Comparison of ENCODE assay signal across 8 mouse cellular contexts in the genomic region with DNA sequence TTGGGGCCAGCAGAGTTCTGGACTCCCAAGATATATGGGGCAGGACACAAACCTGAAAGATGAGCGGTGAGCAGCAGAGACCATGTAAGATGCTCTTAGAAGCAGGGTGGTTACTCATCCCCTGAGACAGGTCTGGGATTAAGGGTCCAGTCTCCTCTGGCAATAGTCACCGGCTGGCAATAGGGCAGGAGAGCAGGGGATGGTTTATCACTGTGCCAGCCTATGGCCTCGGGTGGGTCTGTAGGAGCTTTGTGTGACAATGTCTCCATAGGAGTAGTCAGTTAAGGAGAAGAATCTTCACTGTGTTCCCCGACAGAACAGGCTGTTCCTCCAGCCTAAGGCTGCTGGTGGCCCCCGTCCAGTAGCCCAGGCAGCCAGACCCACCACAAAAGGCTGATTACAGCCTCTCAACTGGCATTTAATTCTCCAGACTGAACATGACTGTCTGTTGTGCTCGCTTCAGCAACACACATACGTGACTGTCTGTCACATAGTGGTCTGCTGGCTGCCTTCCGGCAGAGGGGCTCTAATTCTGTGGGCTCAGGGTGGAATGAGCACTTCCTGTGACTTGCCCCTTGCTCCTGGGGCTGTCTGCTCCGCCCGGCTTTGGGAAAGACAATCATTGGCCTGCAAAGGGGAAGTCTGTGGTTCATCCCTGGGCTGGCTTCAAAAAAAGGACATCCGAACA. TPM values are rescaled to one million over a fixed set of nuclear protein-coding genes. Genes with fewer than 3 reads are reported as not detected.
DNase-seq lines count a peak whose midpoint lies in the region; ATAC-seq lines count a peak whose summit lies in the region.

No protein-coding gene starts in this region.

- H3K4me2 ChIP-seq in midbrain, embryonic 11.5 days, result no peak overlapping the region
- H3K4me2 ChIP-seq in forebrain, embryonic 14.5 days (ENCODE audit: low read length), result peak overlapping the region; percentile 19; the same call in 1 of the 2 replicates
- peak overlapping the region; percentile 83 for H3K4me2 ChIP-seq in limb, embryonic 12.5 days
- peak overlapping the region; percentile 95 for H3K4me2 ChIP-seq in stomach, embryonic 14.5 days (replicated peaks; ENCODE audit: low read depth, low read length)

- no peak overlapping the region for H3K9ac ChIP-seq in midbrain, embryonic 11.5 days (ENCODE audit: low read length)
- peak overlapping the region; percentile 25; the same call in 1 of the 2 replicates for H3K9ac ChIP-seq in forebrain, embryonic 14.5 days (ENCODE audit: low read length)
- H3K9ac ChIP-seq in limb, embryonic 12.5 days (replicated peaks), result peak overlapping the region; percentile 3; the same call in 1 of the 2 replicates
- H3K9ac ChIP-seq in stomach, embryonic 14.5 days (replicated peaks; ENCODE audit: low read depth, low read length), result no peak overlapping the region

- no peak for DNase-seq in midbrain, embryonic 10.5 days (ENCODE audit: low spot score)
- no peak for DNase-seq in midbrain, embryonic 11.5 days (ENCODE audit: low spot score, missing footprints)
- no peak for DNase-seq in forebrain, embryonic 14.5 days (ENCODE audit: low spot score)
- no peak for DNase-seq in gastrocnemius, postnatal 4 days (ENCODE audit: low spot score in 2 of 2)
- DNase-seq in frontal cortex, adult 2 months (ENCODE audit: extremely low spot score in 1 of 2, low spot score in 1 of 2), result no peak
- DNase-seq in kidney, postnatal 36 days, result no peak

- H3K4me1 ChIP-seq in midbrain, embryonic 10.5 days, result peaks cover 43% of the 10 kb centered on the region
- peaks cover 25% of the 10 kb centered on the region for H3K4me1 ChIP-seq in midbrain, embryonic 11.5 days (ENCODE audit: control insufficient read depth, insufficient read depth, low read length)
- peaks cover 20% of the 10 kb centered on the region for H3K4me1 ChIP-seq in forebrain, embryonic 14.5 days (ENCODE audit: control insufficient read depth, insufficient read depth, low read length)
- peaks cover 57% of the 10 kb centered on the region for H3K4me1 ChIP-seq in limb, embryonic 12.5 days (replicated peaks)
- H3K4me1 ChIP-seq in stomach, embryonic 14.5 days (ENCODE audit: control insufficient read depth, insufficient read depth, low read length), result peaks cover 57% of the 10 kb centered on the region

- no peaks in the 10 kb centered on the region for H3K27me3 ChIP-seq in midbrain, embryonic 10.5 days (ENCODE audit: low read depth, poor library complexity, severe bottlenecking)
- no peaks in the 10 kb centered on the region for H3K27me3 ChIP-seq in midbrain, embryonic 11.5 days (ENCODE audit: control insufficient read depth, insufficient read depth, low read length)
- H3K27me3 ChIP-seq in forebrain, embryonic 14.5 days (replicated peaks; ENCODE audit: control insufficient read depth, insufficient read depth, low read length), result no peaks in the 10 kb centered on the region
- H3K27me3 ChIP-seq in limb, embryonic 12.5 days, result no peaks in the 10 kb centered on the region
- no peaks in the 10 kb centered on the region for H3K27me3 ChIP-seq in stomach, embryonic 14.5 days (ENCODE audit: control insufficient read depth, insufficient read depth, low read length)

- H3K27ac ChIP-seq in midbrain, embryonic 10.5 days (replicated peaks), result 0 out of 2 replicates have a peak overlapping the region, but pooled peaks have one; percentile 96
- H3K27ac ChIP-seq in midbrain, embryonic 11.5 days (ENCODE audit: low read depth, low read length), result no peak overlapping the region
- no peak overlapping the region for H3K27ac ChIP-seq in forebrain, embryonic 14.5 days (ENCODE audit: low read depth, low read length)
- no peak overlapping the region for H3K27ac ChIP-seq in limb, embryonic 12.5 days
- no peak overlapping the region; the same call in 1 of the 2 replicates for H3K27ac ChIP-seq in stomach, embryonic 14.5 days (ENCODE audit: low read length)

- 79% methylated on average over 11 of the region's 11 CpGs for WGBS in midbrain, embryonic 10.5 days
- 88% methylated on average over 11 of the region's 11 CpGs for WGBS in midbrain, embryonic 11.5 days
- 80% methylated on average over 11 of the region's 11 CpGs for whole genome bisulfite sequencing in forebrain, embryonic 14.5 days
- 84% methylated on average over 11 of the region's 11 CpGs for WGBS in limb, embryonic 12.5 days
- 67% methylated on average over 11 of the region's 11 CpGs for WGBS in stomach, embryonic 14.5 days

- H3K9me3 ChIP-seq in midbrain, embryonic 10.5 days (replicated peaks), result no peaks in the 10 kb centered on the region
- H3K9me3 ChIP-seq in midbrain, embryonic 11.5 days (ENCODE audit: control insufficient read depth, low read length), result no peaks in the 10 kb centered on the region
- no peaks in the 10 kb centered on the region for H3K9me3 ChIP-seq in forebrain, embryonic 14.5 days (replicated peaks; ENCODE audit: control insufficient read depth, low read length)
- no peaks in the 10 kb centered on the region for H3K9me3 ChIP-seq in limb, embryonic 12.5 days
- H3K9me3 ChIP-seq in stomach, embryonic 14.5 days (ENCODE audit: control insufficient read depth, low read depth, low read length), result no peaks in the 10 kb centered on the region

- peak overlapping the region; percentile 95 for H3K4me3 ChIP-seq in midbrain, embryonic 10.5 days
- no peak overlapping the region for H3K4me3 ChIP-seq in midbrain, embryonic 11.5 days (ENCODE audit: low read depth, low read length)
- H3K4me3 ChIP-seq in forebrain, embryonic 14.5 days (ENCODE audit: low read depth, low read length), result no peak overlapping the region
- peak overlapping the region; percentile 90; the same call in 1 of the 2 replicates for H3K4me3 ChIP-seq in limb, embryonic 12.5 days (replicated peaks)
- peak overlapping the region; percentile 82; the same call in 1 of the 2 replicates for H3K4me3 ChIP-seq in stomach, embryonic 14.5 days (ENCODE audit: low read depth, low read length)

- ATAC-seq in midbrain, embryonic 11.5 days (ENCODE audit: low FRiP score), result no peak
- ATAC-seq in forebrain, embryonic 14.5 days, result no peak
- no peak for ATAC-seq in limb, embryonic 12.5 days (ENCODE audit: insufficient number of reproducible peaks, insufficient read depth, low FRiP score, low TSS enrichment, low read depth)
- no peak for ATAC-seq in stomach, embryonic 14.5 days (ENCODE audit: insufficient number of reproducible peaks, insufficient read depth, low FRiP score, low read depth)

- peaks cover 56% of the 10 kb centered on the region for H3K36me3 ChIP-seq in midbrain, embryonic 10.5 days
- no peaks in the 10 kb centered on the region for H3K36me3 ChIP-seq in midbrain, embryonic 11.5 days (ENCODE audit: control insufficient read depth, insufficient read depth, low read length)
- peaks cover 2% of the 10 kb centered on the region for H3K36me3 ChIP-seq in forebrain, embryonic 14.5 days (ENCODE audit: control insufficient read depth, insufficient read depth, low read length)
- peaks cover 47% of the 10 kb centered on the region for H3K36me3 ChIP-seq in limb, embryonic 12.5 days
- H3K36me3 ChIP-seq in stomach, embryonic 14.5 days (ENCODE audit: control insufficient read depth, insufficient read depth, low read length), result peaks cover 14% of the 10 kb centered on the region; the same call in 1 of the 2 replicates

RNA-seq across cellular contexts. Expression of a gene that starts 3.1 kb away (rescaled TPM):
- 267 and 279 TPM in 2 replicates for polyA plus RNA-seq in midbrain, embryonic 10.5 days (2016; fragmentation: Nextera tagmentation; extraction: Ambion mirVana)
- polyA plus RNA-seq in midbrain, embryonic 11.5 days (2014; fragmentation: Nextera tagmentation; extraction: Ambion mirVana), result 256 and 276 TPM in 2 replicates
- 343 and 345 TPM in 2 replicates for polyA plus RNA-seq in forebrain, embryonic 14.5 days (2014; fragmentation: Nextera tagmentation; extraction: Ambion mirVana)
- 331 and 337 TPM in 2 replicates for polyA plus RNA-seq in limb, embryonic 12.5 days (2016; fragmentation: Nextera tagmentation; extraction: Ambion mirVana)
- polyA plus RNA-seq in stomach, embryonic 14.5 days (2014; fragmentation: Nextera tagmentation; extraction: Ambion mirVana), result 705 and 725 TPM in 2 replicates
- 100 to 1,000 TPM; 347 to 375 TPM for total RNA-seq in gastrocnemius, postnatal 4 days (2021)
- 516 and 607 TPM in 2 replicates for polyA plus RNA-seq in frontal cortex, adult 2 months (2012; rRNA removed)

RNA-seq across cellular contexts. Expression of a gene that starts 13.4 kb away (rescaled TPM):
- polyA plus RNA-seq in midbrain, embryonic 10.5 days (2016; fragmentation: Nextera tagmentation; extraction: Ambion mirVana), result 136 and 142 TPM in 2 replicates
- polyA plus RNA-seq in midbrain, embryonic 11.5 days (2014; fragmentation: Nextera tagmentation; extraction: Ambion mirVana), result 61.1 and 63.8 TPM in 2 replicates
- polyA plus RNA-seq in forebrain, embryonic 14.5 days (2014; fragmentation: Nextera tagmentation; extraction: Ambion mirVana), result 97.5 and 106 TPM in 2 replicates
- polyA plus RNA-seq in limb, embryonic 12.5 days (2016; fragmentation: Nextera tagmentation; extraction: Ambion mirVana), result 116 and 121 TPM in 2 replicates
- 61.3 and 66.6 TPM in 2 replicates for polyA plus RNA-seq in stomach, embryonic 14.5 days (2014; fragmentation: Nextera tagmentation; extraction: Ambion mirVana)
- 10 to 100 TPM; 24.5 to 26.8 TPM for total RNA-seq in gastrocnemius, postnatal 4 days (2021)
- polyA plus RNA-seq in frontal cortex, adult 2 months (2012; rRNA removed), result 68.2 and 74.2 TPM in 2 replicates

RNA-seq across cellular contexts. Expression of a gene that starts 38.8 kb away (rescaled TPM):
- 0.62 and 0.93 TPM in 2 replicates for polyA plus RNA-seq in midbrain, embryonic 10.5 days (2016; fragmentation: Nextera tagmentation; extraction: Ambion mirVana)
- polyA plus RNA-seq in midbrain, embryonic 11.5 days (2014; fragmentation: Nextera tagmentation; extraction: Ambion mirVana), result 0.57 and 0.70 TPM in 2 replicates
- 1.4 and 2.0 TPM in 2 replicates for polyA plus RNA-seq in forebrain, embryonic 14.5 days (2014; fragmentation: Nextera tagmentation; extraction: Ambion mirVana)
- polyA plus RNA-seq in limb, embryonic 12.5 days (2016; fragmentation: Nextera tagmentation; extraction: Ambion mirVana), result 6.2 and 8.8 TPM in 2 replicates
- 22.5 and 27.0 TPM in 2 replicates for polyA plus RNA-seq in stomach, embryonic 14.5 days (2014; fragmentation: Nextera tagmentation; extraction: Ambion mirVana)
- 10 to 100 TPM in 1 of 2 experiments, 1 to 10 TPM in 1; 10.0 to 10.3 TPM for total RNA-seq in gastrocnemius, postnatal 4 days (2021)
- 0.04 and 0.13 TPM in 2 replicates for polyA plus RNA-seq in frontal cortex, adult 2 months (2012; rRNA removed)

RNA-seq across cellular contexts. Expression of a gene that starts 50.5 kb away (rescaled TPM):
- polyA plus RNA-seq in midbrain, embryonic 10.5 days (2016; fragmentation: Nextera tagmentation; extraction: Ambion mirVana), result 0.69 and 1.1 TPM in 2 replicates
- 1.1 and 1.6 TPM in 2 replicates for polyA plus RNA-seq in midbrain, embryonic 11.5 days (2014; fragmentation: Nextera tagmentation; extraction: Ambion mirVana)
- 0.90 and 2.1 TPM in 2 replicates for polyA plus RNA-seq in forebrain, embryonic 14.5 days (2014; fragmentation: Nextera tagmentation; extraction: Ambion mirVana)
- polyA plus RNA-seq in limb, embryonic 12.5 days (2016; fragmentation: Nextera tagmentation; extraction: Ambion mirVana), result 0.94 and 1.8 TPM in 2 replicates
- 4.2 and 6.0 TPM in 2 replicates for polyA plus RNA-seq in stomach, embryonic 14.5 days (2014; fragmentation: Nextera tagmentation; extraction: Ambion mirVana)
- total RNA-seq in gastrocnemius, postnatal 4 days (2021), result 1 to 10 TPM; 6.0 to 7.7 TPM
- polyA plus RNA-seq in frontal cortex, adult 2 months (2012; rRNA removed), result 0.74 and 1.4 TPM in 2 replicates

RNA-seq across cellular contexts. Expression of a gene that starts 50.8 kb away (rescaled TPM):
- polyA plus RNA-seq in midbrain, embryonic 10.5 days (2016; fragmentation: Nextera tagmentation; extraction: Ambion mirVana), result 4.7 and 6.0 TPM in 2 replicates
- 5.0 and 6.2 TPM in 2 replicates for polyA plus RNA-seq in midbrain, embryonic 11.5 days (2014; fragmentation: Nextera tagmentation; extraction: Ambion mirVana)
- 0.61 and 1.2 TPM in 2 replicates for polyA plus RNA-seq in forebrain, embryonic 14.5 days (2014; fragmentation: Nextera tagmentation; extraction: Ambion mirVana)
- 2.2 and 2.8 TPM in 2 replicates for polyA plus RNA-seq in limb, embryonic 12.5 days (2016; fragmentation: Nextera tagmentation; extraction: Ambion mirVana)
- polyA plus RNA-seq in stomach, embryonic 14.5 days (2014; fragmentation: Nextera tagmentation; extraction: Ambion mirVana), result 1.3 and 1.6 TPM in 2 replicates
- under 1 TPM; 0.88 to 0.96 TPM for total RNA-seq in gastrocnemius, postnatal 4 days (2021)
- polyA plus RNA-seq in frontal cortex, adult 2 months (2012; rRNA removed), result 0.34 and 0.36 TPM in 2 replicates

Comparison
In these comparisons a context has a peak if more than half of its experiments do, and no peak if none do; other contexts are left out.
1. H3K4me3 ChIP-seq: peak in midbrain, embryonic 10.5 days (single experiment), limb, embryonic 12.5 days (single experiment) and stomach, embryonic 14.5 days (single experiment); none in midbrain, embryonic 11.5 days (single experiment) and forebrain, embryonic 14.5 days (single experiment).
2. H3K9ac ChIP-seq: peak in forebrain, embryonic 14.5 days (single experiment) and limb, embryonic 12.5 days (single experiment); none in midbrain, embryonic 11.5 days (single experiment) and stomach, embryonic 14.5 days (single experiment).